Mouse (Mus musculus): ENCODE measurements around the gene Plscr4.

DNA sequence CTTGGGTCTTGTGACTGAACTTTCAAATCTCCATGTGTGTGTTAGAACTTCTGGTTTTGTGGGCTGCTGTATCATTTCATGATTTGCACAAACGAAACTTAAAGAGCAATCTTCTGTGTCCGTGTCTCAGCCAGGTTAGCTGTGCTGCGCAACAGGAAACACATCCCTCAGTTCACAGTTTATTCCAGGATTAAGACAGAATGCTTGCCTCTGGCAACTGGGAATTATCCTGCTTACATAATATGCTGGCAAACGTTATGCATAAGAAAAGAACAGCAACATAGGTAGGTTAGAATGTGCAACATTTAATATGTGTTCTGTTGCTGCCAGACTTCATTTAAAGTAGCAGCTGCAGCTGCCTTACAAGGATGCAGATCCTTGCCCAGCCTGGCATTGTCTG lies 10.6 kb downstream of the Plscr4 start:
- TF ChIP-seq POLR2A (IDR thresholded peaks at IDR 0.05; ENCODE audit: control insufficient read depth, extremely low read depth, insufficient read depth, low read length, poor library complexity), result no peak
- no peak for TF ChIP-seq CTCF (IDR thresholded peaks at IDR 0.05; ENCODE audit: borderline replicate concordance, control insufficient read depth, extremely low read depth, insufficient read depth, low read length, poor library complexity)

Measured in thymus, adult 2 months (tissue).